Mouse (Mus musculus) cerebellum, adult 2 months (tissue): Measurements from ENCODE around the gene Arid4a. TPM values are rescaled to one million over a fixed set of nuclear protein-coding genes. Genes with fewer than 3 reads are reported as not detected.

Source experiments
- DNase-seq, 2 experiments: peaks; one replicate each; pipeline ENCODE4 v3.0.0; 2021
- H3K27ac ChIP-seq: fragments of 200-500 bp; 2 replicates; pipeline ENCODE4 v1.5.1; 2012; ENCODE audit warnings: low read length, control low read depth, inconsistent platforms; ENCODE audit not compliant: insufficient read depth
- H3K27me3 ChIP-seq: fragments of 200-500 bp; 2 replicates; pipeline ENCODE4 v1.6.1; 2012; ENCODE audit warnings: inconsistent platforms, mild to moderate bottlenecking, low read length, moderate library complexity; ENCODE audit not compliant: control insufficient read depth, insufficient read depth
- H3K4me1 ChIP-seq: fragments of 200-500 bp; 2 replicates; pipeline ENCODE4 v1.6.1; 2011; ENCODE audit warnings: low read length; ENCODE audit not compliant: control insufficient read depth, insufficient read depth
- H3K4me3 ChIP-seq: fragments of 200-500 bp; replicated peaks from 2 replicates; pipeline ENCODE3; 2011; ENCODE audit warnings: mild to moderate bottlenecking, low read depth, low read length, control low read depth; ENCODE audit not compliant: insufficient read depth
- CTCF ChIP-seq: fragments of 200-500 bp; IDR thresholded peaks from 2 replicates; pipeline ENCODE4 v1.5.1; 2011; ENCODE audit warnings: low read depth, mild to moderate bottlenecking, control low read depth, low read length, moderate library complexity, borderline replicate concordance; ENCODE audit not compliant: insufficient read depth
- POLR2A ChIP-seq: fragments of 200-500 bp; IDR thresholded peaks from 2 replicates; pipeline ENCODE4 v1.6.1; 2011; ENCODE audit warnings: low read length, control low read depth, borderline replicate concordance; ENCODE audit not compliant: insufficient read depth
- WGBS: fragments of 180-500 bp; shearing (Covaris S2); methylation state at CpG from one replicate; pipeline ENCODE4 v1.1.7; 2018; 5-methylcytosine and 5-hydroxymethylcytosine counted together
- polyA plus RNA-seq: library from polyadenylated mRNA; depleted of rRNA; stranded (reverse); fragments of >200 nt; gene quantifications from 2 replicates; pipeline ENCODE4 v1.2.3, GENCODE M21; 2012; rRNA removed

Arid4a gene
- 18.5 and 20.6 TPM in 2 replicates for polyA plus RNA-seq

DNA sequence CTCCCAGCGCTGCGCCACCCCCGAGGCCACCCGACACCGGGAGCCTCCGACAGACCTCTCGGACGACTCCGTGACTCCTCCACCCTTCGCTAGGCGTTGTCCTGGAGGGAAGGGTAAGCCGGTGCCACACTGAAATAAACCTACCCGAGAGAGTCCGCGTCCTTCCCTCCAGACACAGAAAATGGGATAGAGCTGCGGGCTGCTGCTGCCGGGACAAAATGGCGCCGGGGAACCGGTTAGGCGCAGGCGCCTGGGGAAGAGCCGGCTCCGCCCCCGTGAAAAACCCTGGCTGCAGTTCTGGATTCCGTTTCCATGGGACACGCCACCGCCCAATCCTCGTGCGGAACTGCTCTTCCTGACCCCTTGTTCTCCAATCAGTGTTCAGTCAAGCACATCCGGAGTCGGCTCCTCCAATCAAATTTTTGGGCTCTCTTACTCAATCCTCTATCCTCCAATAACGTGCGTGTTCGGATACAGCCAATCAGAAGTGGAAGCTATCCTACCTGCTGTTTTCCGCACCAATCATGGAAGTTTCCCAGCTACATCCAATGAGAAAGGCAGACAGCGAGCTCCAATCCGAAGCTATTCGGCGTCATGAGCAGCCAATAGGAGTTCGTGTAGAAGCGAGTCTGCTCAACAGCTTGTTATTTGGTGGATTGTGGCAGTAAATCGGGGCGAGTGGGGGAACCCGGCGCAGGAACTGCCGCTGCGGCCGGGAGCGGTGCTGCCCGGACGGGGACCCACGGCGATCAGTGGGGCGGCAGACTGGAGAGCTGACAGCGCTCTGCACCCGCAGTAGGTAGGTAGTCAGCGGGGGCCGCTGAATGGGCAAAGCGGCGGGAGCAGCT, at the start of gene Arid4a:
TSS of gene Arid4a (plus strand) at position 628 of the 848 bp plus-strand sequence.
- TF ChIP-seq CTCF: no peak
- TF ChIP-seq POLR2A: peak; percentile 86; the same call in 1 of the 2 replicates
- 1% methylated on average over 61 of the region's 61 CpGs for WGBS
- H3K27me3 ChIP-seq: no peaks in the 10 kb centered on the region
- peak; percentile 95 to 100 for DNase-seq
- peak within 1 kb of the TSS; percentile 95 for H3K4me3 ChIP-seq
- H3K27ac ChIP-seq: peak within 1 kb of the TSS; percentile 96
- H3K4me1 ChIP-seq: peaks cover 15% of the 10 kb centered on the region

DNA sequence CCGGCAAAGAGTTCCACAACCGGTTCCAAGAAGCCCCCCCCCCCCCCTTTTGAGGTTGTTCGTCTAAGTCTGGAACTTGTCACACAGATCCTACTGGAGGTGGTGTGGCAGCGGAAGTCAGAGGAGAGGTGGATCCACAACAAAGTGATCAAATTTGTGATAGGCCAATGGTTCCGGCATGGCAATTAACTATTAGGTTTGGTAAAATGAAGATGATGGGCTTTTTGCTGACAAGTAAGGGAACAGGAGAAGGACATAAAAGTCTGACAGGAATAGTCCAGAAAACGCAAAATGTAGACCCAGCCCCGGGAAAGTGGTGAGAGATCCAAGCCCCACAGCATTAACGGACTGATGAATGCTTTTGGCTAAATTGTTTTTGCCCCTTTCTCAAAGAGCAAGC, 48.2 kb upstream of the Arid4a start:
- peak in 1 of 2 experiments; percentile 17 for DNase-seq
- peak overlapping the region; percentile 64 for H3K4me3 ChIP-seq
- H3K27ac ChIP-seq: peak overlapping the region; percentile 57; the same call in 1 of the 2 replicates
- no peaks in the 10 kb centered on the region for H3K4me1 ChIP-seq
- no peak for TF ChIP-seq POLR2A
- TF ChIP-seq CTCF: no peak
- WGBS: 24% methylated on average over 8 of the region's 8 CpGs
- H3K27me3 ChIP-seq: no peaks in the 10 kb centered on the region

GRCm38 (mm10) chr12:70968141-70968790, 47.5 kb upstream of the Arid4a start:
- peak overlapping the region; percentile 57 for H3K27ac ChIP-seq
- H3K27me3 ChIP-seq: no peaks in the 10 kb centered on the region
- peak; percentile 18; the same call in 1 of the 2 replicates for TF ChIP-seq POLR2A
- TF ChIP-seq CTCF: peak; percentile 62; the same call in 1 of the 2 replicates
- H3K4me1 ChIP-seq: no peaks in the 10 kb centered on the region
- peak overlapping the region; percentile 64 for H3K4me3 ChIP-seq
- WGBS: under 1% methylated on average over 35 of the region's 35 CpGs
- peak; percentile 83 to 84 for DNase-seq

DNA sequence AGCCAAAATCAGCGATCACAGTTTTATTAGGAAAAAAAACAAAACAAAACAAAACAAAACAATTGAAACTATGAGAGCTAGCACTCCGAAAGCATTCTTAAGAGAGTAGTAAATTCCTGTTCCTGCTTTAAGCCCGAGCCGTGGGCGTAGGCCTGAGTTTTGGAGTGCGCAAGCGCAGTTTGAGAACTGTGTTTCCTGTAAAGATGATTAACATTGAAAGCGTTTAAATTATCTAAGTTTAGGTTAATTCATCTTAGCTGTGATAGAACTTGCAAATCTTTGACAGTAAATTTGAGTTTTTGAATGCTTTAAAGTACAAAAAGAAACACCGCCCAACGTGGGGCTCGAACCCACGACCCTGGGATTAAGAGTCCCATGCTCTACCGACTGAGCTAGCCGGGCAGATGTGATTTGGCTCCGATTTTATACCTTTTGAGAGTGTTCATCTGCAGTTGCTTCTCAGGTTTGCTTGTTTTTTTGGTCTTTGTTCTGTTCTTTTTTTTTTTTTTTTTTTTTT, 46.9 kb upstream of the Arid4a start:
- no peaks in the 10 kb centered on the region for H3K4me1 ChIP-seq
- H3K27me3 ChIP-seq: no peaks in the 10 kb centered on the region
- DNase-seq: peak; percentile 84 to 85
- H3K4me3 ChIP-seq: peak overlapping the region; percentile 64
- peak overlapping the region; percentile 57 for H3K27ac ChIP-seq
- under 1% methylated on average over 15 of the region's 15 CpGs for WGBS
- TF ChIP-seq CTCF: no peak
- TF ChIP-seq POLR2A: peak; percentile 30; the same call in 1 of the 2 replicates

GRCm38 (mm10) chr12:70969485-70970184, 46.2 kb upstream of the Arid4a start:
- Histone ChIP-seq H3K27ac (no peak overlapping the region), H3K27me3 (no peaks in the 10 kb centered on the region), H3K4me3 (peak overlapping the region; percentile 56), H3K4me1 (no peaks in the 10 kb centered on the region)
- DNase-seq: peak; percentile 62 to 74
- 4% methylated on average over 17 of the region's 17 CpGs for WGBS
- no peak for TF ChIP-seq POLR2A
- TF ChIP-seq CTCF: peak; percentile 71

GRCm38 (mm10) chr12:70973831-70974230, 42.0 kb upstream of the Arid4a start:
- Histone ChIP-seq H3K27ac (no peak overlapping the region), H3K4me3 (no peak overlapping the region), H3K4me1 (no peaks in the 10 kb centered on the region), H3K27me3 (no peaks in the 10 kb centered on the region)
- peak in 1 of 2 experiments; percentile 26 for DNase-seq
- WGBS: 74% methylated on average over 4 of the region's 4 CpGs
- TF ChIP-seq POLR2A (no peak), CTCF (no peak)
